Mouse (Mus musculus): ENCODE results near the gene Txndc15. TPM values are rescaled to one million over a fixed set of nuclear protein-coding genes. Genes with fewer than 3 reads are reported as not detected.
A peak's percentile ranks its signal among the peaks of the same experiment; 100 is the strongest.
"Not testable (repeated sequence)": the region's sequence is repeated elsewhere in the genome, so short reads cannot be mapped to it uniquely, and the experiment has no call there.

The Txndc15 gene
- 10 to 100 TPM; 27.1 to 28.2 TPM for total RNA-seq (2021)
- long read RNA-seq, experiment 1, transcript Txndc15-201 (5 exons, 1,527 nt) = major isoform, 75 of 90 reads
- long read RNA-seq, experiment 1, partial matches to known transcripts = 5 of 90 reads
- long read RNA-seq, experiment 1, other reads (novel, unspliced or antisense) = 10 of 90 reads
- long read RNA-seq, experiment 2, transcript Txndc15-201 (5 exons, 1,527 nt) = major isoform, 70 of 84 reads
- long read RNA-seq, experiment 2, partial matches to known transcripts = 1 of 84 reads
- long read RNA-seq, experiment 2, other reads (novel, unspliced or antisense) = 13 of 84 reads

DNA sequence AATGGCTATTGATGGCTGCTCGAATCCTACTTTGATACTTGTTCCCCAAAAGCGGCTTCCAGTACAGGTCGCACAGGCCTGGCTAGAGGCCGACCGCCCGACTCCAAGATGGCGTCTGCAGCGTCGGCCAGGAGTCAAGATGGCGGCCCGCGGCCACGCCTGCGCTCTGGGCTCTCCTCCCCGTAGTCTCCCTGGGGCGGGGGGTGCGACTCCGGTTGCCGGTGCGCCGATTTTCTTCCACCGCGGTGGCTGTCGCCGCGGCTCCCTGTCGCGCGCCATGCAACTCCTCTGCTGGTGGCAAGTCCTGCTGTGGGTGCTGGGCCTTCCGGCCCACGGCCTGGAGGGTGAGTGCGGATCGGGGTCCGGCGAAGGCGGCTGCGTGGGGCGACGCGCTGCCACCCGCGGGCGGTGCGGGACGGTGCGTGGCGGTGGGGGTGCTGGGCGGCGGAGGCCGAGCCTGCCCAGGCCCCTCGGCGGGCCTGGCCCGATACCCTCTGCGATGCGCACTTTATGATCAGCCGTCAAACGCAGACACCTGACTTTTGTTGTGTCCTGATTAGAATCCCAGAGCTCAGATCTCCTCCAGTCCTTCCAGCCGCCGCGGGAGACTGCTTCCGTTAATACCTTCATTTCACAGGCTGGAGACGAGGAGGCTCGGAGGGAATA is at the start of gene Txndc15:
TSS of gene Txndc15 (plus strand) at position 150 of the 666 bp plus-strand sequence.
- DNase-seq = peak; percentile 85

- DNase-seq = no peak
Measured at GRCm38 (mm10) chr13:55668550-55668949, 45.9 kb upstream of the Txndc15 start.

DNA sequence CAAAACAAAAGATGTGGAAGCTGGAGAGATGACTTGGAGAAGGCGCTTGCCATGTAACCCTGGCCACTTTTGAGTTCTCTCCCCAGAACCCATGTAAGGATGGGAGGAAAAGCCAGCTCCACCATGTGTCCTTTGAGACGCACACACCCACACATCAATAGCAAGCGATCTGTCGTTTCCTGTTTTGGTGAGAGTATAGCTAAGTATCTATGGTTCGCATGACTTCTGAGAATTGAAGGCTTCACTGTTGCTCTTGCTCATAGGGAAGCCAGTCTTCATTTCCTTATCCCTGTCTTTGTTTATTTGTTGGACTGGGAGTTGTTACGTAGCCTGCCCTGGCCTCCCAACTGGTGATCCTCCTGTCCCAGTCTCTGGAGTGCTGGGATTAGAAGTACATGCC is 41.7 kb upstream of the Txndc15 start:
- DNase-seq = no peak

DNA sequence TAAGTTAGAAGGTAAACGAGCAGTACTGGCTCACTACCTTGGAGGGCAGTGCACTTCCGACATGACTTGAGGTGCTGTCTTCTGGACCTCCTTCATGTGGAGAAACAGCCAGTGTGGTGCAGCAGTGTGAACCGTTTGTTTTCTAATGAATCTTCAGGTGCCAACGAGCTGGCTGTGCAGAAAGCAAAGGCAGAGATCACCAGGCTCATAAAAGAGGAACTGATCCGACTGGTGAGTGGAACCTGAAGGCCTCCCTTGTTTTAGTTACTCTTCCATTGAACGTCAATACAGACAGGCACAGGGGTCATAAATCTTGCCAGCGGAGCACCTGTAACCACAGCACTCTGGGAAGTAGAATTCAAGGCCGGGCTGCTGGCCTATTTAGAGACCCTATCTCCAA is 37.1 kb upstream of the Txndc15 start:
- DNase-seq = no peak

DNA sequence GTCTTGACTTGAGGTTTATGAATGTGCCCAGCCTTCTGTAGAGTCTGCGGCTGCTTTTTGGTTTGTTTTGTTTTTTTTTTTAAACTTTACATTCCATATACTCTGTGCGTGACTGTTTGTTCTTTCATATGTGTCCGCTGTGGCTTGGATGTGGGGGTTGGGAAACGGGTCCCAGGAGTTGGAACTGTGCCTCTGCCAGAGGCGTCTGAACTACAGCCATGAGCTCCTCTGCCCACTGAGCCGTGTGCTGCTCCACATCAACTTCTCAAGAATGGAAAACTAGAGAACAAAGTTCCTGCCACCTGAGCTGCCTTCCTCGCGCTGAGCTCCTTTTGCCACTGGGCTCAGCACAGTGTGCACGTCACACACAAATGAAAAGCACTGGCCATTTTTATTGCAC is 32.2 kb upstream of the Txndc15 start:
- DNase-seq = no peak

- DNase-seq = no peak
Measured at GRCm38 (mm10) chr13:55683581-55683980, 30.9 kb upstream of the Txndc15 start.

GRCm38 (mm10) chr13:55686107-55686633 is 28.3 kb upstream of the Txndc15 start:
- no peak for DNase-seq

DNA sequence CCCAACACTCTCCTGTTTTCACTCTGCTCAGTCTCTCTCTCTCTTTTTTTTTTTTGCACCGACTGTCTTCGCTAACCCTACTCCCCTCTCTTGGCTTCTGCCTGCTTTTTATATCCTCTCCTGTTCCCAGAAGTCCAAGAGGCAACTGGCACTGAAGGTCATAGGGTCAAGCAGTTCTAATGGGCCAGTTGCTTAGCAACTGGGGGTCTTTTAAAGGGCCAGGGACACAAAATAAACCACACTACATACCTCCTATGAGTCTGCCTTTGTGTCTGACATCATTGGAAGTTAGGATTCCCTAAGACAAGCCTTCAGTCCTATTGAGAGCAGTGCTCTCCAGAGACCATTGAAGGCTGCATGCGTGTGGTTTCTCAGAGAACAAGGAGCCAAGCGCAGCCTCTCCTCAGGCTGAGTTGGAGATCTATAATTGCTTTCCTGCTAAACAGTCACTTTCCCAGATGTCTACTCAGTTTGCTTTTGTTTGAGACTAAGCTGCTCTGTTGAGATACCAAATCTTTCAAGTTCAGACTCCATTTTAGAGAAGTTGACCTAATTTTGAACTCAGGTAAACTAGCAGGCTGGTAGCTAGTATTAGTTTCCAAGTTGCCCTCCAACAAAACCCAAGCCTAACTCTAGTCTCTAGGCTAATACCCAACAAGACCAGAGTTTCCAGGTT is 26.4 kb upstream of the Txndc15 start:
- no peak for DNase-seq

- DNase-seq = peak; percentile 90
Measured at GRCm38 (mm10) chr13:55692535-55693242, 21.8 kb upstream of the Txndc15 start, which contains the start of gene B230219D22Rik. Gene B230219D22Rik, plus strand, starts transcription at chr13:55693124.

DNA sequence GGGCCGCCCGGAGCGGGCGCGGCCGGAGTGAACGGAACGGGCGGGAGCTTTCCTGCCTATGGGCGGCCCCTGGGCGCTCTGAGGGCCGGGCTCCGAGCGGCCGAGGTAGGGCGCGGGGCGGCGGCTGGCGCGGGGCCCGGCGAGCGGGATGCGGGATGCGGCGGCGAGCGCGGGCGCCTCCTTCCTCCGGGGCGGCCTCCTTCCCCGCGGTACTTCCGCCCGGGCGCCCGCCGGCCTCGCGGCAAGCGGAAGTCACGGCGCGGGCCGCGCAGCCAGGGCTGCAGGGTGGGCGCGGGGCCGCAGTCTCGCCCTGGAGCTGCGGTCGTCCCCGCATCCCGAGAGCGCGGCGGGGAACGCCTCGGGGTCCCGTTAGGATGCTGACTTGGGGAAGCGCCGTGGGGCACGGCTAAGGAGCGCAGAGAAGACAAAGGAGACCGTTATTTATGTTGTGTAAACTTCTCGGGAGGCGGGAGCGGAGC is 21.2 kb upstream of the Txndc15 start:
- DNase-seq = no peak

- DNase-seq = no peak
Measured at GRCm38 (mm10) chr13:55694110-55694509, 20.3 kb upstream of the Txndc15 start.

GRCm38 (mm10) chr13:55695989-55696388 is 18.5 kb upstream of the Txndc15 start:
- not testable (repeated sequence) for DNase-seq

GRCm38 (mm10) chr13:55704301-55704700 is 10.1 kb upstream of the Txndc15 start:
- DNase-seq = no peak

- no peak for DNase-seq
Measured at GRCm38 (mm10) chr13:55712846-55713245, 1.6 kb upstream of the Txndc15 start.

GRCm38 (mm10) chr13:55715167-55715512 is 690 bp downstream of the Txndc15 start:
- no peak for DNase-seq

DNA sequence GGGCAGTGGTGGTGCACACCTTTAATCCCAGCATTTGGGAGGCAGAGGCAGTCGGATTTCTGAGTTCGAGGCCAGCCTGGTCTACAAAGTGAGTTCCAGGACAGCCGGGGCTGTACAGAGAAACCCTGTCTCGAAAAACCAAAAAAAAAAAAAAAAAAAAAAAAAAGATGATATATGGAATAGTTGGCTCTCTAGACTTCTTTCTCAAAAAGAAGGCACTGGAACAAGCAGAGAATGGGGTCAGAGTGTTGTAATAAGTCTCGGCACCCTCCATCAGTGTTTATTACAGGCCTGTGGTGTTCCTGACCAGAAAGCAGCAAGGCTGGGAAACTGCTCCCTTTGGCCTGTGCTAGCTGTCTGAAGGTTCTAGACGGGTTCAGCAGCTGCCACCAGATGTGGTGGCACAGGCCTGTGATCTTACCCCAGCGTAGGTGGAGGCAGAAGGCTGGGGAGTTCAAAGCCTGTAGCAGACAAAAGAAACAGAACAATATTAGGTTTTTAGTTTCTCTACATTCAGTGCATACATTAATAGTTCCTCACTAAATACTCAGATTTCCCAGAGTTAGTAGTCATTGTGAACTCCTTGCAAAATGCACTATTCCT is 1.6 kb downstream of the Txndc15 start:
- no peak for DNase-seq

GRCm38 (mm10) chr13:55721516-55721915 is 7.1 kb downstream of the Txndc15 start:
- DNase-seq = no peak

GRCm38 (mm10) chr13:55721995-55722394 is 7.5 kb downstream of the Txndc15 start:
- DNase-seq = no peak

DNA sequence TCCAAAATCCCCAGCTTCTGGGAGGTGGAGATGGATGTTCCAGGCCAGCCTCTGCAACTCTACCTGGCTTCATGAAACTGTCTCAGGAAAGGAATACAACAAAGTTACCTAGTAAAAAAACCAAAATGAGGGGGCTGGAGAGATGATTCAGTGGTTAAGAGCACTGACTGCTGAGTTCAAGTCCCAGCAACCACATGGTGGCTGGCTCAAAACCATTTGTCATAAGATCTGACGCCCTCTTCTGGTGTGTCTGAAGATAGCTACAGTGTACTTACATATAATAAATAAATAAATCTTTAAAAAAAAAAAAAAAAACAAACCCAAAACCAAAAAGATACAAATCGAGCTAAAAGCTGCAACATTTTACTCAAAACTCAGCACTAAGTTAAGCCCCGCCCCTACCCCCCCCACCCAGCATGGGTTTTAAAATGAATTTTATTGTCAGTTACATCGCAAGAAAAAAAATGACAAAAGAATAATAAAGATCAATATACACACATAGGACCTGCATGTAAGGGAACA is 12.2 kb downstream of the Txndc15 start:
- DNase-seq = no peak

GRCm38 (mm10) chr13:55727120-55727838 is 12.8 kb downstream of the Txndc15 start, which contains the start of gene Pcbd2:
Gene Pcbd2, plus strand, starts transcription at chr13:55727368.
- DNase-seq = peak; percentile 89

DNA sequence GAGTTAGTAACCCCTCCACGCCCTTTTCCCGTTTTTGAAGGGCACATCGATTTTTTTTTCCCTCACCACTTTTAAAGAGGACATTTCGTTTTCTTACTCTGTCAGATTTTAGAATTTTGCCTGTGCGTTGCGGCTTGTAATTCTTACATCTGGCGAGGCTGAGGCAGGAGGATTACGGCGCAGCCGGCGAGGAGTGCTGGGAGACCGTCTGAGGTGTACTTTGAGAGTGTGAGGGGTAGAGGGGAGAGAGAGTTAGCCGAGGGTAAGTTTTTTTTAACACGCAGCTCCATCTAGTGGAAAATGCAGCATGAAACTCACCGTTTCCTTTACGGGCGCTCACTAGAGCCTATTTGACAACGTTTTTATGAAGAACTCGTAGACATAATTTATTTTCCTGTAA is 13.4 kb downstream of the Txndc15 start:
- DNase-seq = peak; percentile 52
